Mouse (Mus musculus): ENCODE measurements around the gene Fcgr3.

Gene Fcgr3

DNA sequence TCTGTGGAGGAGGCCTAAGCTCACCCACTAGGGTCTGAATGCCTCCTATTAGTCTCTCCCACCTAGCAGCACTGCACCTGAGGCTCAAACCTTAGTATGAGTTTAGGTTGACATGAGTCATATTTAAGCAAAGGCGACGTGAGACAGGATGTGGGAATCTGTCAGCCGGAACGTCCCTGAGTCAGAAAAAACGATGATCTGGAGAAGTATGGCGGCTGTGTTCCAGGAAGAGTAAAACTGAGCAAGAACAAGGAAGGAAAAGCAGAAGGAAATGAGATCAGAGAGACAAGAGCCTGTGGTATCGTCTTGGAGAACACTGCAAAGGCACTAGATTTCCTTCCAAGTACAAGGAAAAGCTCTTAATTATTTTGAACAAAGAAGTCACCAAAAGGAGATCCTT lies 14.0 kb downstream of the Fcgr3 start:
- no peak for DNase-seq (ENCODE audit: low spot score)

DNA sequence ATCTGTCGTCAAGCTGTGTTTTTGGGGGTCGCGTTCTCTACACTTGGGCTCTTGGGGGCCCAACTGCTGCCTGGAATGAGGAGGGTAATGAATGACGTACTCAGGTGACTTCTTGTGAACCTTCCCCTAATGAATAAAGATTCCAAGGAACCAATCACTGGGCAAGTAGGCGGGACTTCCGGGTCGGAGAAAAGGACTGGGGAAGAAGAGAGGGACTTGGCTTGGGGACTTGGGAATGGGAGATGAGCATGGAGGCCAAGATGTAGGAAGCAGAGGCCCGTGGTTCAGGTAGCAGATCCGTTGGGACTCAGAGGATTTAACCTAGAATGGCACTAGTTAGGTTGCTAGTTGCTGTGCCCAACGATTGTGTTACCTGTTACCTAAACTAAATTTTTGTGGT lies 15.5 kb downstream of the Fcgr3 start:
- no peak for DNase-seq (ENCODE audit: low spot score)

DNA sequence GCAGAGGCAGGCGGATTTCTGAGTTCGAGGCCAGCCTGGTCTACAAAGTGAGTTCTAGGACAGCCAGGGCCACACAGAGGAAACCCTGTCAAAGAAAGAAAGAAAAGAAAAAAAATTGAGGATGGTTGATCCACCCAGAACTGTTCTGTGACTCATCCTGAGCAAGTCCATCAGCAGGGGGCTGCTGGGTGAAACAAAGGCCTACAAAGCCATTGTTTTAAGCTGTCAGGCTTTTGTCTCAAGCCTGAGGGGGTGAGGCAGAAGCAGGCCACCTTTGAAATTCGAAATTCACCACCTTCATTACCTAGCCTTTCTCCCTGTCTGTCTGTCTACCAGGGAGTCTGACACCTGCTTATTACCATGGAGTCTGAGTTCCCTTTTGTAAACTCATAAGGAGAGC lies 18.2 kb downstream of the Fcgr3 start:
- no peak for DNase-seq (ENCODE audit: low spot score)

DNA sequence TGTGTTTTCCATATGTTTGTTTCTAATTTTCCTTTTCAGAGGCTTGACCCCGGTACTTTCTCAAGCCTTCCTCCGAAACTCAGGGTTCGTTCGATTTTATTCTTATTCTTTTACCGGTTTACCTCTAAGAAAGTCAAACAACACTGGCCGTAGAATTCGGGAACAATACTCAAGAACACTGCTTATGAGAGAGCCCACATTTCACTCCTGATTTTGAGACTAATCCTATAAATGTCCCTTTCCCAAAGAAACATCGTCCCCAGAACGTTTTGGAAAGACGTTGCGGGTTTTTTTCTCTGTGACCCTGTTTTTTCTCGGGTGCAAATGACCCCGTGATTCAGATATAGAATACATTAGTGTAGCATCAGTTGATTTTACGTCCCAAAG lies 19.7 kb downstream of the Fcgr3 start:
- no peak for DNase-seq (ENCODE audit: low spot score)

DNA sequence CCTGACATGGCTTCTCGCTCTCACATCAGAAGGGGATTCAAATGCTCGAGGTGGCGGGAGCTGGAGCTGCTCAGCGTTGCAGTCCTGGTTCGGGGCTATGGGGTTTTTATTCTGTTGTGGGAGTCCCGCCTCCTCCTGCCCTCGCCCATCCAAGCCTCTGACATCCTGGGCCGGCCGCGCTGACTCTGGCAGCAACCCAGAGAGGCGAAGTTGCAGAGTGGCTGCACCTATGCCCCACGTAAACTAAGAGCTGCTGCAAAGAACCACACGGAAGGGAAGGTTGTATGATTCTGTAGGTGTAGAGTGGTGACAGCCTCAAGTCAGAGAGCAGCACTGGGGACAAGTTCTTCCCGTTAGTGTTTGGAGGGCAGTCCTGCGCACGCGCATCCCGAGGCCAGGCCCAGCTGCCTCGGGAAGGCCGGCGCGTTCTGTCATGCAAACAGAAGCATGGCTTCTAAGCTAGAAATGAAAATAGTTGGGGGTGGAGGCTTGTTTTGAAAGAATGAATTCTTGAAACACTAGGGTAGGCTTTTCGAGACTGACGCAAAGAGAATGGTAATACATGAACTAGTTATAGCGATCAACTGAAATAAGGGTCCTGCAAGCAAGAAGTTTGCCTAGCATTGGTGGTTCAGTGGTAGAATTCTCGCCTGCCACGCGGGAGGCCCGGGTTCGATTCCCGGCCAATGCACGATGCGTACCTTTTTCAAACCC lies 20.2 kb downstream of the Fcgr3 start:
- peak; percentile 88 for DNase-seq (ENCODE audit: low spot score)

DNA sequence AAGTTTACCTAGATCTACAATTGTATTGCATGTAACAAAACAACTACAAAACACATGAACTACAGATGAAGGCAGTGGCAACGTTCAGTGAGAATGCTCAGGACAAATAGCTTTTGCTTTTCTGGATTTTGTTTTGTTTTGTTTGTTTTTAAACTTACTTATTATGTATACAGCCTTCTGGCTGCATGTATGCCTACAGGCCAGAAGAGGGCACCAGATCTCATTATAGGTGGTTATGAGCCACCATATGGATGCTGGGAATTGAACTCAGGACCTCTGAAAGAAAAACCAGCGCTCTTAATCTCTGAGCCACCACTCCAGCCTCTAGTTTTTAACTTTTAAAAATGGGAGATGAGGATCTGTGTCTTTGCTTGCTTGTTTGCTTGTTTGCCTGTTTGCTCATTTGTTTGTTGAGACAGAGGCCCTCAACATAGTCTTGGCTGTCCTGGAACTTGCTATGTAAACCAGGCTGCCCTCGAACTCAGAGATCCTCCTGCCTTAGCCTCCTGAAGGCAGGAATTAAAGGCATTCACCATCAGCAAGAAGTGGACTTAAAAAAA lies 21.1 kb downstream of the Fcgr3 start:
- DNase-seq (ENCODE audit: low spot score) = no peak

DNA sequence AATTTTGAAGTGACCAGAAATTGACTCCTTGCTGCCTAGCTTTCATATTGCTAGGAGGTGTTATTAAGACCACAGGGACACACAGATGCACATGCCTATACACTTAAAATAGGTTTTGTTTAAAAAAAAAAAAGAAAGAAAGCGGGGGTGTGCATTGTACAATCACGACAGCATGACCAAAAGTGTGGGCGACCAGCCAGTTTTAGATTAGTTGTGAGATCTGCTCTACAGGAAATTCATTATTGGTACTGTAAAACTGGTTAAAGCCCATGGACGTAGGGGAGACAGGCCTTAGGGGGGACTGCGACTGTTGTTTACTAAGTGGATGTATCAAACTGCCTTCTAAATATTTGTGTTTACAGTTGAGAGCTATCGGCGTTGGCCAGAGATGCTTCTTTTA lies 24.9 kb downstream of the Fcgr3 start:
- DNase-seq (ENCODE audit: low spot score) = no peak

DNA sequence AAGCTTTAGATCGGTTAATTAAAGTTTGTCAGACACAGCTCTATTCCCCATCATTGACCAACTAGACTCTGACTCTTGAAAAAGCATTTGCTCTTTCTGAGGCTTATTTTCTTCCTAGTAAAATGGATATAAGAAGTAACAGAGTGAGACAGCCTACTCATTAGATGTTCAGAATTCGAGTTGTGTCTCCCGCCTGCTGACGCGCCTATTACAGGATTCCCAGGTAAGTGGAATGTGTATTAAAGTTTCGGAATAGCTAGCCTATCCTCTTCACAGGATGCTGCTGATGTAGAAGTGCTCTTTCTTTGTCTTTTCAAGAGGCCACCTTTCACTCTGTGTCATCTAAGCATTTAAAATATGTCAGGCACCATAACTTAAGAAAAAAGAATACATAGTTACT lies 25.6 kb downstream of the Fcgr3 start:
- no peak for DNase-seq (ENCODE audit: low spot score)

DNA sequence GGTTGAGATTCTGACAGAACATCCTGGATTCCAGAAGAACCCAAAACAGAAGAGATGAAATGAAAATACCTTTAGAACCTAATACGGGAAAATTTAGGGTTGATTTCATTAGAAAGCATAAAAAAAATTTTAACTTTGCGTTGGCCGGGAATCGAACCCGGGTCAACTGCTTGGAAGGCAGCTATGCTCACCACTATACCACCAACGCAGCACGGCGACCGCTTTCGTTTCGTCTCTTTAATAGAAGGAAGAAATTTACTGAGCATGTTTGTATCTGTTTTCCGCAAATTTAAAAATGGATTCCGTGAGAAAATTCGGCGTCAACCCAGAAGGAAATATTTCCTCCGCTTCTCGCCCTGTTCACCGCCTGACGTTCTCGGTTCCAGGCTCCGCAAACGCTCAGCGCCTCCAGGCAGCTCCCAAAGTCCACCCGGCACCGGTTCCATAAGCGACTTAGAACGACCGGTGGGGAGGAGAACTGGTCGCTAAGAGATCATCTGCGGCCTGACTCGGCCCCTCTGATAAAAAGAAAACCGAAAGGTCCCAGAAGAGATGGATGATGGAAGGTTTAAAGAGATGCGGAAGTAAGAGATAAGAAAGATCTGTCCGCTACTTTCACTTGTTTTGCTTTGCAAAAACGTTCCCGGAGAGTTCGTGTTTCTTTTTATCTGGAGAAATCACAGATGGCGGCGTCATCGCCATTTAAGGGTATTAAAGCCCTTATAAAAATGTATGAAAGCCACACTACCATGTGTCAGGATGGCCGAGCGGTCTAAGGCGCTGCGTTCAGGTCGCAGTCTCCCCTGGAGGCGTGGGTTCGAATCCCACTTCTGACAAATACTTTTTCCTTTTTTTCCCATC lies 26.6 kb downstream of the Fcgr3 start:
- peak; percentile 88 for DNase-seq (ENCODE audit: low spot score)

DNA sequence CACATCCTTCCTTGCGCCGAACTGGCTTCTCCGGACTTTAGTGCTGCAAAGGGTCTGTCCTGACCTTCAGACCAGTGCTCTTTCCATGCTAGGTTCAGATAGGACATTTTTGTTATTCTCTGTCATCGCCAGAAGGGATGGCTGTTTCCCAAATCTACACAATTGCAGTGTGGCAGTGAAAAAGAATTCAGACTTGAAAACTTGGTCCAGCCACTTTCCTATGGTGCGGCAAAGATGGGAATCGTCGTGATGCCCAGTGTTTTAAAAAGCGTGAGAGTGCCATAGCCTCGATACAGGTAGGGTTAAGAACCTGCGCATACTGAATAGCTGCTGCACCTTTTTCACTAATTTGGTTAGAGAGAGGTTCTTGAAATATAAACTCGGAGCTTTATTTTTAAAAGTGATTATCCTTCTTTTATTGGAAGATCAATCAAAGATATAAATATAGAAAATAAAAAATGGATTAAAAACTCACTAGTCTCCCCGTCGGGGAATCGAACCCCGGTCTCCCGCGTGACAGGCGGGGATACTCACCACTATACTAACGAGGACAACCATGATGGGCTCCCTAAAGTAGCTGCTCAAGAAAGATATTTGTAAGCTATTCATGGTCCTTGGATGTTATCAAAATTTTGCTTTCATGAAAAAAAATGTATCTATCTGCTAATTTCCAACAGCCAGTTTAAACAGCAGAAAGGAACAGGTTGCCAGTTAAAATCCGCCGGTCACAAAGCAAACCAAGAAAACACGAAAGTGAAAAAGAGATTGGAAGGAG lies 28.0 kb downstream of the Fcgr3 start:
- DNase-seq (ENCODE audit: low spot score) = peak; percentile 80

DNA sequence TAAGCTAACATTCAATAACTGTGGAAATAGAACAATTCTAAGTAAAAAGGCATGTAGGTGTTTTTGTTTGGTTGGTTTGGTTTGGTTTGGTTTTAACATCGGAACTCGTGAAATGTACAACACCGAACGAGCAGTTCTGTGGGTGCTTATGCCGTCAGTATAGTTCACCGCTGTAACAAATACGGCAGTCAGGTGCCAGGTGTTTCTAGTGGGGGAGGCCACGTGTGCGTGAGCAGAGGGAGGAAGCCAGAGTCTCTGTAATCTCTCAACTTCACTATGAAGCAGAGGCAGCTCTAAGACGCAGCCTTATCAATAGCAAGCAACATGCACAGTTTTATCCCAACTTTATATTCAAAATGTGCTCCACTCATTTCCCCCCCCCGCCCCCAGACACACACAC lies 29.1 kb downstream of the Fcgr3 start:
- no peak for DNase-seq (ENCODE audit: low spot score)

DNA sequence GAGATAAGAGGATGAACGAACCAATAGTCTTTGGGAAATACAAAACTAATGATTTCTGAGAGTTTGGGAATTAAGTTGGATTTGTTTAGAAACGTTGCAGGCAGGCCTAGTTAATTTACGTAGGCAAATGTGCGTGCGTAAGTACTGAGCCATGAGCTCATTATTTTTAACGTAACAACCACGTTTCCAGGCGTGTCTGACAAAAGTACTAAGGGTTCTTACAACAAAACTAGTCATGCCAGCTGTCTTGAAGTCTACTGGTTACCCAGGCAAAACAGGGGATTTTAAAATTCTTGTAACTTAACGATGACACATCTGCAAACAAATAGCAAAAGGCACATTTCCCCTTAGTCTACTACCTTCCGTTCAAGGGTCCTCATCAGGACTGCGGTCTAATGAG lies 30.5 kb downstream of the Fcgr3 start:
- no peak for DNase-seq (ENCODE audit: low spot score)

DNA sequence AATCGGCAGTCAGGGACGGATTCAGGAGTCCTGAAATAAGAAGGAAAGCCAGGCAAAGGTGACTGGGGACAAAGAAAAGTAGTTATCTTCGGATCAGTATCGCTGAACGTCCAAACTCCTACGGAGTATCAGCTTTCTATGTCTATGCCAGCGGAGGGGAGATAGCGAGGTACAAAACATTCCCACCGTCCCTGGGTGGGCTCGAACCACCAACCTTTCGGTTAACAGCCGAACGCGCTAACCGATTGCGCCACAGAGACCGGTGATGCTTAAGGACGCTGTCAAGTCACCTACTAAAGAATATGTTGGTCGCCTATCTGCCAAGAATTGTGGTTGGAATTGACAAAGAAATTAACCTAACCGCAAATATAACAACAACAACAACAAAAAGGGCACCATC lies 31.0 kb downstream of the Fcgr3 start:
- peak; percentile 86 for DNase-seq (ENCODE audit: low spot score)

DNA sequence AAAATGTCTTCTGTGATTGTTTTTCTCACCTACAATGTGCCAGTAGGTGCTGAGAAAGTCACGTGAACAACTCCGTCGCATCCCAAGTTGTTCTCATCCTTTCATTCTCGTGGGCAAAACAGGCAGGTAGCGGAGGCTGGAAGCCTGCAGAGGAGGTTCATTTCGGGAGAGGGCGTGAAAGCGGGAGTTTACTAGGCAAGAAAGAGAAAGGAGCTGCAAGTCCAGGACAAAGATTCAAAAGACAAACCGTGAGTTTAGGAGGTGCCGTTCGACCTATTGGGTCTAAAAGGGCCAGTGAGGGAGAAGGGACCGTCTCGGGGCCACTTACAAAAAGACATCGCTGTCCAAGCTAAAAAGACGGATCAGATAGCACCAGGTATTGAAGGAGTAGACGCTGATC lies 31.5 kb downstream of the Fcgr3 start:
- DNase-seq (ENCODE audit: low spot score) = no peak

DNA sequence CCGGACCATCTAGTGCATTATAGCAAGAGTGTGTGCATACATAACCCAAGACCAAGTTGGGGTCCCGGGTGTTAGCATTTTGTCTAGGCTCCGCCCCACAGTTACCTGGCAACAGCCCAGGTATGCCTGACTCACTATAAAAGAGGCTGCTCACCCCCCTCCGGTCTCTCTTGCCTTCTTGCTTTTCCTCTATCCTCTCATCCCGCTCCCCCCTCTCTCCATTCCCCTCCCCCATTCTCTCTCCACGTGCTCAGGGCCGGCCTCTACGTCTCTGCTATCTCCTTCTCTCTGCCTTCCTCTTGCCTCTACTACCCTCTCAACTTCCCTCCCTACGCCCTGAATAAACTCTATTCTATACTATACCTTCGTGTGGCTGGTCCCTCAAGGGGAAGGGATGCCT lies 32.0 kb downstream of the Fcgr3 start:
- no peak for DNase-seq (ENCODE audit: low spot score)

DNA sequence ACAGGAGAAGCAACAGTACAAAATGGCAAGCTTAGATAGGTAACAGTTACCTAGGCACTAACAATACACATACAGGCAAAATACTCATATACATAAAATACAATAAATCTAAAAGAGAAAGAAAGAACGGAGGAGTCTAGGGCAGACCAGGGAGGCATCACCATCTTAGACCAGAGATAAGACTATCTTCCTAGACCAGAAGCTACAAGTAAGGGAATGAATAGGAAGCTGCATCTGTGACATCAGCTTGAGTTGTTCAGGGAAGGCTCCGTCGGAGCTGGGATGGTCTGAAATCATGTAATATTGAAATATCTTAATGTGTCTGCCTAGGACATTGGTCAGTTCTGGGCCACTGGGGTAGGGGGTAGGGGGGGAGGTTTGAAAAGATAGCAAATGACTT lies 33.0 kb downstream of the Fcgr3 start:
- DNase-seq (ENCODE audit: low spot score) = no peak

DNA sequence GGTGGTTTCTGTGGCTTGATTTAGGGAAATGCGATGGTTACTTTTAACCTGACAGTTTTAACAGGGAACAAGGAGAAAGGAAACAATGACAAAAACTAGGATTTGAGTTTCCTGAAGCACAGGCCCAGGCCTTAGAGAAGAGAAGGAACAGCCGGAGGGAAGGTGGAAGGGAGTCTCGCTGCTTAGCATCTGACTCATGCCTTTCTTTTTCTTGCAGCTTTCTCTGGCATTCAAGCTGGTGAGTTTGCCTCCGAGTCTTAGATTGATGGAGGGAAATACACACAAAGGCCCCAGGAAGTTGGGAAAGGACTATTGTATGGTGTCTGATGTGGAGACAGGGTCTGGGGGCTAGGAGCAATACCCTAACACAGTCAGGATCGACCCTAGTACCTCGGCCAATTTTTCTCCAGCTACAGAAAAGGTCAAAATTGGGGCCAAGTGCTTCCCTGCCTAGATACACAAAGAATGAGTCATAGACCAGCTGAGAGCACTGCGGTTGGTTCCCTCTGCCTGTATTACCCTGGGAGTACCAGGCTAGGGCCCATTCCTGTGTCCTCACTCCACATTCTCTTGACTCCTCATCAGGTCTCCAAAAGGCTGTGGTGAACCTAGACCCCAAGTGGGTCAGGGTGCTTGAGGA lies 45.3 kb downstream of the Fcgr3 start:
- DNase-seq (ENCODE audit: low spot score) = no peak

DNA sequence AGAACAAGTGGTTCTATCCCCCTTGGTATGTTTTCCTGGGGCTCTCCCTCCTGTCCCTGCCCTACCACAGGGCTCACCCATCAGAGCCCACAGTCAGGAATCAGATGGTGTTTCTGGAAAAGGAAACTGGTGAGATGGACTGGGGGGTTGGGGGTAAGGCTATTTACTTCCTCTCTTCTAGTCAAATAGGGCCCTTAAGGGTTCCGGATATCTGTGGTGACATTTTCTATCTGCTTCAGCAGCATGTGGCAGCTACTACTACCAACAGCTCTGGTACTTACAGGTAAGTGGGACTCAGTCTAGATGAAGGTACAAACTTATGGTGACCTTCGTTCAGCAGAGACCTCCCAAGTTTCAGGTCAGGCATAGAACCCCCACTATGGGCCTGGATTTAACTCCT lies 46.0 kb downstream of the Fcgr3 start, which contains the start of gene Fcgr4:
Fcgr4 (plus strand) TSS at position 184 of the 400 bp plus-strand sequence.
- DNase-seq (ENCODE audit: low spot score) = no peak

DNA sequence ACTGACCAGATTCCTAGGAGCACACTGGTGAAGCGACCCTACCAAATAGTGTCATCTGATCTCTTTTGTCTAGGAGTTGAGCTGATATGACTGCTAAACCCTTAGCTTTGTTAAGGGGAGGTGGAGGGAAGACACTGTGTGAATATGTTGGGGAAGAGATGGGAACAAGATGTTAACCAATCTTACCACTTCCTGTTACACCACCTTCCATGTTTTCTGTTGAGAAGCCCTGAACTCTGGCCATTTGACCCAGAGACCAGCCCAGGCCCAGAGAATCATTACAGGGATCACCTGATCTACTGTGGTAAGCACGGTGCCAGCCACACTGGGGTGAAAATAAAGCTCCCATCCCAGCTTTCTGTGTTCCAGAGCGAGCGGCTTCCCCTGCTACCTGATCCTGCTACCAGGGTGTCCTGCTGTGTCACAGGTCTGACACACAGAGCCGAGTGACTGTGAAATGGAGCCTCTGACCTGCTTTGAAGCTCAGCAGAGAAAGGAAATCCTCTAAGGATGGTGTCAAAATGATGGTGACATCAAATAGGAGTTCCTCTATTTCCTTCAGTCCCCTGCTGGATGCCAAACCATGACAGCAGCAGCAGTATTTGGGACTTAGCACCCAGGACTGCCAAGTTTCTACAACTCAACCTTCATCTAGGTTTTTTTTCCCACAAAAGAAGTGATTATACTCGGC lies 47.1 kb downstream of the Fcgr3 start:
- DNase-seq (ENCODE audit: low spot score) = no peak

DNA sequence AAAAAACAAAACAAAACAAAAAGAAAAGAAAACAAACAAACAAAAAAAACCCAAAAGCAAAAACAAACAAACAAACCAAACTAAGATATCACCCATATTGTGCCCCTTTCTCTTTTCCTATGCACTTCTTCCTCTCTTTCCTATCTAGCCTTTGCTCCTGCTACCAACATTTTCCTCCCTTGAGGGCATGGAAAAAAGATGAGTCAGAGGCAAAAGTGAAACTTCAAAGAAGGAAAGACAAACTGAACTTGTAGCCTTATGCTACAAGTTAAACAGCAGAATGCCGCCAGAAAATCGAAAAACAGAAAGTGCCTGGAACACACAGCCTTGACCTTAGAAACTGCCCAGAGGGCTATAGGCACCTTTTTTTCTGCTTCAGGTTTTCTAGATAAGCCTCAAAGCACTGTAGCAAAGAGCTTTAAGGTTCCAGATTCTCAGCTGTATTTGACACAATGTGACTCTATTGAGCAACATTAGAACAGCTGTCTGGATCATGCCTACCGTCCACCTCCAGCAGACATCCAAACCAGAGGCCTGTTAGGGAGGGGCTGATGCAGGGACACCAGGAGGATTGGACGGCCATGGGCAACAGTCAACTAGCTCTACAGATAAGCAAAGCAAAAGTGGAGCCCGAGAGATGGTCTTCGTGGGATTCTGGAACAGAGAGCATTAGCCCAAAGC lies 47.9 kb downstream of the Fcgr3 start:
- DNase-seq (ENCODE audit: low spot score) = no peak

DNA sequence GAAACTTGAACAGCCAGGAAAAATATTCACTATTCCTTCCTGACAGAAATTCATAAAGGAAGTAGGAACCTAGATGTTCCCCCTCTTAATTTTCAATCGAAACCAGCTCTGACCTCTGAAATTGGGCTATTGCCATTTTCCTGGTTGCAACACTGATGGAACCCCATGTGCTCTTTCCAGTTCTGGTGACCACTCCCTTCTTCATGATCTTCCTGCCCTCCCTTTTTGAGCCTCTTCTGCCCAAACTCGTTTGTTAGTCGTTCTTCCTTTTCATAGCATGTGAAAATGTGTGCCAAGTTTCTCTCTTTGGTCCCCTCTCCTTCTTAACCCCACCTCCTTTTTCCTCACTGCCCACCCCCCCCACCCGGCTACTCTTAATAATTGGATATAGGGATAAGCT lies 53.0 kb downstream of the Fcgr3 start:
- no peak for DNase-seq (ENCODE audit: low spot score)

All from layer of hippocampus, adult 11-12 months (tissue).